Mouse (Mus musculus) kidney, embryonic 16.5 days (tissue): Measurements from ENCODE around the gene Pank4. TPM values are rescaled to one million over a fixed set of nuclear protein-coding genes. Genes with fewer than 3 reads are reported as not detected.

ENCODE experiments used
- ATAC-seq: fragments of 200-750 bp; cut with Nextera tagmentation; 2 replicates; pipeline ENCODE4 v1.8.0; 2017; ENCODE audit warnings: moderate TSS enrichment; ENCODE audit not compliant: low FRiP score, low TSS enrichment
- H3K27ac ChIP-seq: fragments of 300-500 bp; sonication (generic); 2 replicates; pipeline ENCODE4 v1.5.1; 2014; ENCODE audit warnings: low read length
- H3K27me3 ChIP-seq: fragments of 300-500 bp; sonication (generic); 2 replicates; pipeline ENCODE4 v1.6.1; 2014; ENCODE audit warnings: low read length, control low read depth, mixed read lengths; ENCODE audit not compliant: insufficient read depth
- H3K36me3 ChIP-seq: fragments of 300-500 bp; sonication (generic); 2 replicates; pipeline ENCODE4 v1.6.1; 2014; ENCODE audit warnings: low read length, control low read depth, mixed read lengths; ENCODE audit not compliant: insufficient read depth
- H3K4me1 ChIP-seq: fragments of 300-500 bp; sonication (generic); 2 replicates; pipeline ENCODE4 v1.6.1; 2014; ENCODE audit warnings: low read length, control low read depth, mixed read lengths; ENCODE audit not compliant: insufficient read depth
- H3K4me2 ChIP-seq: fragments of 300-500 bp; sonication (generic); replicated peaks from 2 replicates; pipeline ENCODE4 v1.6.1; 2014; ENCODE audit warnings: low read depth, low read length
- H3K4me3 ChIP-seq: fragments of 300-500 bp; sonication (generic); 2 replicates; pipeline ENCODE4 v1.5.1; 2014; ENCODE audit warnings: mild to moderate bottlenecking, low read length
- H3K9ac ChIP-seq: fragments of 300-500 bp; sonication (generic); replicated peaks from 2 replicates; pipeline ENCODE4 v1.6.1; 2014; ENCODE audit warnings: low read length
- H3K9me3 ChIP-seq: fragments of 300-500 bp; sonication (generic); 2 replicates; pipeline ENCODE4 v1.6.1; 2016; ENCODE audit warnings: low read length, control low read depth
- WGBS: fragments of 180-500 bp; shearing (Covaris S2); extraction: QIAGEN DNeasy Blood & Tissue Kit; methylation state at CpG from one replicate; pipeline ENCODE4 v1.1.7; 2014; 5-methylcytosine and 5-hydroxymethylcytosine counted together
- polyA plus RNA-seq: library from polyadenylated mRNA; unstranded; fragments of >200 nt; fragmentation: Nextera tagmentation; extraction: Ambion mirVana; gene quantifications from 2 replicates; pipeline ENCODE4 v1.2.1, GENCODE M21; 2015

The Pank4 gene
- polyA plus RNA-seq, 1 experiment from 2014 or later: 51.9 TPM

- Histone ChIP-seq H3K27me3 (no peaks in the 10 kb centered on the region), H3K9me3 (no peaks in the 10 kb centered on the region), H3K9ac (no peak overlapping the region), H3K36me3 (peaks cover 39% of the 10 kb centered on the region), H3K4me2 (no peak overlapping the region), H3K4me1 (peaks cover 14% of the 10 kb centered on the region), H3K4me3 (no peak overlapping the region), H3K27ac (no peak overlapping the region)
- no peak for ATAC-seq
- WGBS: 76% methylated on average over 18 of the region's 19 CpGs
Measured at GRCm38 (mm10) chr4:154982247-154983120, 18.6 kb downstream of the Pank4 start.

DNA sequence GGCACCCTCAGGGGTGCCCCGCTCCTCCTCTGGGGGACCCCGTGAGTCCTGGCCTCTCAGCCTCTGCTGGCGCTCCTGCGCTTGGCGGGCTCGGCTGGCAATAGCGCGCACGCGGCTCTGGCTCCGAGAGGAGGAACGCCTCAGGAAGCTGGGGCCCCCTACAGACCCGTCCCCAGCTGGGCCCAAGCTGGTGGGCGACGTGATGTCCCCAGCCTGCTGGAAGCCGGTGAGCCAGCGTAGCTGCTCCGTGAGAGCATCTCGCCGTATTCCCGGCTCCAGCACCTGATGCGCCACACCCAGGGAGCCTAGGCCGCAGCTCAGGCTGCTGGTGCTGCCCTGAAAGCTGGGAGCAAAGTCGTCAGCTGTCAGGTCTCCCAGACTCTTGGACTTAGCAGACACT lies 19.8 kb downstream of the Pank4 start:
- Histone ChIP-seq H3K27ac (no peak overlapping the region), H3K4me1 (peaks cover 14% of the 10 kb centered on the region), H3K9me3 (no peaks in the 10 kb centered on the region), H3K9ac (no peak overlapping the region), H3K36me3 (peaks cover 26% of the 10 kb centered on the region), H3K4me3 (no peak overlapping the region), H3K27me3 (no peaks in the 10 kb centered on the region), H3K4me2 (no peak overlapping the region)
- ATAC-seq: no peak
- 16% methylated on average over 24 of the region's 24 CpGs for WGBS

DNA sequence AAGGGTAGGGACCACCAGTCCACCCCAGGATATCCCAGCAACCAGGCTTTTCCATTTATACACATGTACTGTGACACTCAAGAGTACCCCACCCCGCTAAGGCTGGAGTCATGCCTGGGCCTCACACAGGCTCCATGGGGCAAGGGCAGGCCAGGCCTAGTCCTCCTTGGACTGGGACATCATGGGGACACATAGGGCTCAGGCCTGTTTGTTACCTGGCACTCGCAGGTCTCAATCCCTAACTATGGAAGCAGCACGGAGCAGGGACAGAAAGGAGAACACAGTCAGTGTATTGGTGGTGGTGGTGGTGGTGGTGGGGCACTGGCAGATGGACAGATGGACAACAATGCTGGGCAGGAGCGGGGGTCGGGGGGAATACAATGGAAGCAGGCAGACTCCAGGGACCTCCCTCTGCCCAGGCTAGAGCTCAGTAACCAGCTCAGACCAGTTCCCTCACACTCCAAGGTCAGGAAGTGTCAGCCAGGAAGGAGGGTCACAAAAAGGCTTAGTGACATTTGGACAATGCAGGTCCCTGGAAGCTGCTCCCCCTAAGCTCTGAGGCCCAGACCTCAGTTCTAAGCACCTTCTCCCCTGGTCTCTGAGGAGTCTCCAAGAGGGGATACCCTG lies 21.3 kb downstream of the Pank4 start:
- WGBS: 89% methylated on average over 5 of the region's 5 CpGs
- H3K4me1 ChIP-seq: peaks cover 14% of the 10 kb centered on the region
- peak overlapping the region; percentile 40; the same call in 1 of the 2 replicates for H3K9ac ChIP-seq
- H3K27me3 ChIP-seq: no peaks in the 10 kb centered on the region
- H3K27ac ChIP-seq: no peak overlapping the region
- H3K4me2 ChIP-seq: no peak overlapping the region
- peaks cover 11% of the 10 kb centered on the region for H3K36me3 ChIP-seq
- no peaks in the 10 kb centered on the region for H3K9me3 ChIP-seq
- ATAC-seq: no peak
- no peak overlapping the region for H3K4me3 ChIP-seq

GRCm38 (mm10) chr4:154986096-154986495 lies 22.2 kb downstream of the Pank4 start:
- Histone ChIP-seq H3K4me1 (peaks cover 14% of the 10 kb centered on the region), H3K9ac (peak overlapping the region; percentile 40; the same call in 1 of the 2 replicates), H3K4me2 (peak overlapping the region; percentile 36), H3K9me3 (no peaks in the 10 kb centered on the region), H3K36me3 (peaks cover 3% of the 10 kb centered on the region), H3K4me3 (no peak overlapping the region), H3K27ac (no peak overlapping the region), H3K27me3 (no peaks in the 10 kb centered on the region)
- peak; percentile 49; the same call in 1 of the 2 replicates for ATAC-seq
- WGBS: 17% methylated on average over 17 of the region's 17 CpGs

DNA sequence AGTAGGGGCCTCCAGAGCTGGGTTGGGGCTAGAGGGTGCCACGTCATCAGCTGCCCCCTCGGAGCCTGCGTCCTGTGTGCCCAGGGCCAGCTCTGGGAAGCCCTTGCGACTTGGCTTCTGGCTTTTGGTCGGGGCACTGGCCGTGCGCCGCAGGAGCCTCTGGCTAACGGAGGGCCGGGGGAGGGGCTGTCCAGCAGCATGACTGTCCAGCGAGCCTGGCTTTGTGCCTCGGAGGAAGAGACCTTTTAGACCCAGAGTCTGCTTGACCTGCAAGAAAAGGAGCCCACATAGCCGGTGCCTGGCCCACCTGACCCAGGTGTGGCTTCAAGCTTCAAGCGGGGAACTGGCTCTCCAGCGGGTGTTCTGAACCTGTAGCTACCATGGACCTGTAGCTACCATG lies 22.8 kb downstream of the Pank4 start:
- Histone ChIP-seq H3K4me2 (no peak overlapping the region), H3K4me1 (peaks cover 14% of the 10 kb centered on the region), H3K27me3 (no peaks in the 10 kb centered on the region), H3K9me3 (no peaks in the 10 kb centered on the region), H3K36me3 (no peaks in the 10 kb centered on the region), H3K27ac (no peak overlapping the region), H3K9ac (no peak overlapping the region), H3K4me3 (no peak overlapping the region)
- 73% methylated on average over 15 of the region's 15 CpGs for WGBS
- ATAC-seq: no peak

GRCm38 (mm10) chr4:154994876-154995275 lies 31.0 kb downstream of the Pank4 start:
- 77% methylated on average over 4 of the region's 4 CpGs for WGBS
- Histone ChIP-seq H3K4me1 (peaks cover 5% of the 10 kb centered on the region; the same call in 1 of the 2 replicates), H3K4me3 (no peak overlapping the region), H3K9me3 (no peaks in the 10 kb centered on the region), H3K9ac (no peak overlapping the region), H3K27me3 (no peaks in the 10 kb centered on the region), H3K27ac (no peak overlapping the region), H3K4me2 (no peak overlapping the region), H3K36me3 (no peaks in the 10 kb centered on the region)
- ATAC-seq: no peak

- H3K4me3 ChIP-seq: no peak overlapping the region
- no peak overlapping the region for H3K4me2 ChIP-seq
- H3K27me3 ChIP-seq: no peaks in the 10 kb centered on the region
- H3K27ac ChIP-seq: no peak overlapping the region
- no peaks in the 10 kb centered on the region for H3K36me3 ChIP-seq
- peaks cover 5% of the 10 kb centered on the region; the same call in 1 of the 2 replicates for H3K4me1 ChIP-seq
- 20% methylated on average over 8 of the region's 8 CpGs for WGBS
- ATAC-seq: peak; percentile 40; the same call in 1 of the 2 replicates
- no peaks in the 10 kb centered on the region for H3K9me3 ChIP-seq
- no peak overlapping the region for H3K9ac ChIP-seq
Measured at GRCm38 (mm10) chr4:154996572-154997154, 32.7 kb downstream of the Pank4 start.

GRCm38 (mm10) chr4:154999379-154999778 lies 35.5 kb downstream of the Pank4 start:
- no peak overlapping the region for H3K4me2 ChIP-seq
- H3K9ac ChIP-seq: no peak overlapping the region
- ATAC-seq: no peak
- no peaks in the 10 kb centered on the region for H3K36me3 ChIP-seq
- peaks cover 5% of the 10 kb centered on the region; the same call in 1 of the 2 replicates for H3K4me1 ChIP-seq
- no peak overlapping the region for H3K4me3 ChIP-seq
- WGBS: 79% methylated on average over 5 of the region's 5 CpGs
- no peaks in the 10 kb centered on the region for H3K9me3 ChIP-seq
- H3K27ac ChIP-seq: no peak overlapping the region
- no peaks in the 10 kb centered on the region for H3K27me3 ChIP-seq

DNA sequence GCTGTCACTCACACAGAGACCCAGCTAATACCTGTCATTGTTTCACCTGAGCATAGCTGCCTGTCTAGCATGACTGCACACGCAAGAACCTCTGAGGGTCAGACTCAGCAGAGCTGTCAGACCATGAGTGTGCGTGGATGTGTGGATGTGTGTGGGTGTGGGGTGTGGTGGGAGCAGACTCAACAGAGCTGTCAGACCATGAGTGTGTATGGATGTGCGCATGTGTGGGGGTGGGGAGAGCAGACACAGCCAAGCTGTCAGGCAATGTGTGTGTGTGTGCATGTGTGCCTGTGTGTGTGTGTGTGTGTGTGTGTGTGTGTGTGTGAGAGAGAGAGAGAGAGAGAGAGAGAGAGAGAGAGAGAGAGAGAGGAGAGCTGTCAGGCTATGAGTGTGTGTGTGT lies 41.4 kb downstream of the Pank4 start:
- WGBS: 48% methylated on average over 3 of the region's 3 CpGs
- no peak for ATAC-seq
- H3K4me3 ChIP-seq: no peak overlapping the region

More for the DNA sequence above, 41.4 kb downstream of the Pank4 start:
- no peak overlapping the region for H3K4me2 ChIP-seq
- no peaks in the 10 kb centered on the region for H3K36me3 ChIP-seq
- no peaks in the 10 kb centered on the region for H3K27me3 ChIP-seq
- H3K9me3 ChIP-seq: no peaks in the 10 kb centered on the region
- no peak overlapping the region for H3K27ac ChIP-seq
- H3K9ac ChIP-seq: no peak overlapping the region
- peaks cover 11% of the 10 kb centered on the region; the same call in 1 of the 2 replicates for H3K4me1 ChIP-seq
